Mouse (Mus musculus): Measurements from ENCODE around the gene Adora3. TPM values are rescaled to one million over a fixed set of nuclear protein-coding genes. Genes with fewer than 3 reads are reported as not detected.
A peak's percentile ranks its signal among the peaks of the same experiment; 100 is the strongest.
"Not testable (repeated sequence)": the region's sequence is repeated elsewhere in the genome, so short reads cannot be mapped to it uniquely, and the experiment has no call there.

The Adora3 gene
- total and polyA plus RNA-seq, 2 experiments from 2014 or later: 0.14 TPM; not detected in 1

DNA sequence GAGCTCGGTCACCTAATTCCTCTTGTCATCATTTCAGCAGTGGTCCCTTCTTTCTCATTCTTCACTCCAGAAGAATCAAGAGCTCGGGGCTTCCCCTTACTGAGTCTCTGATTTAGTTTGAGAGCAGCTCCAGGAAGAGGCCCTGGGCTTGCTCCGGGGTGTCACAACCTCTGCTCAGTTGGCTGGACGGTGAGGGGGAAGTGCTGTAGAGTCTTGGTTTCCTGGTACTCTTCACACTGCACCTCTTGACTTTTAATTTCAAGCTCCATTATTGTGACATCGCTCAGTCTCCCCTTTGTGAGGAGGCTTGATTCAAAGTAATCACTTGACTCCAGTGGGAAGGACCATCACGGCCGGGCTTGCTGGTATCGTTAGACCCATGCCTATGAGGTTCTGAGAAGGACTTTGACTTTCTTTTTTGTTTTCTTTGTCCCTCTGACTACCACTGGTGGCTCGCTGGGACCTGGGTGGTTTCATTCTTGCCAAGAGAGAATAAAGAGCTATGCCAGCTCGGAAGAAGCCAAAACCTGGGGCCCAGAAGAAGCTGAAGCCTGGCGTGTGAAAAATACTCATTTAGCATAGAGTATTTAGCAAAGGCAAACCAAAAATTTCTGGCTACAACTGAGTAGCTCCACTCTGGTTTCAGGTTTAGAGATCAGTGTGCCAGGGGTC, 40.0 kb downstream of the Adora3 start:
- Histone ChIP-seq H3K27ac (ENCODE audit: low read depth) (no peak overlapping the region), H3K4me3 (ENCODE audit: low read depth, low read length) (no peak overlapping the region), H3K9ac (replicated peaks; ENCODE audit: low read depth, low read length) (no peak overlapping the region), H3K4me1 (ENCODE audit: control insufficient read depth, insufficient read depth) (peaks cover 18% of the 10 kb centered on the region), H3K9me3 (replicated peaks; ENCODE audit: control insufficient read depth, low read length) (no peaks in the 10 kb centered on the region), H3K27me3 (ENCODE audit: control insufficient read depth, insufficient read depth, low read length) (0 out of 2 replicates have a peak, but pooled peaks cover 3% of the 10 kb centered on the region), H3K36me3 (replicated peaks; ENCODE audit: control insufficient read depth, insufficient read depth, low read length) (no peaks in the 10 kb centered on the region), H3K4me2 (ENCODE audit: low read depth, low read length) (no peak overlapping the region)
- no peak for DNase-seq (ENCODE audit: low spot score)
- 73% methylated on average over 11 of the region's 11 CpGs for WGBS
- ATAC-seq (ENCODE audit: insufficient read depth, low read depth): no peak
- TF ChIP-seq CTCF (IDR thresholded peaks at IDR 0.05; ENCODE audit: low read depth): no peak
- no peak for TF ChIP-seq EP300 (IDR thresholded peaks at IDR 0.05; ENCODE audit: low read depth)

GRCm38 (mm10) chr3:105912097-105912880, 41.6 kb downstream of the Adora3 start:
- Histone ChIP-seq H3K4me2 (ENCODE audit: low read depth, low read length) (no peak overlapping the region), H3K4me1 (ENCODE audit: control insufficient read depth, insufficient read depth) (peaks cover 18% of the 10 kb centered on the region), H3K36me3 (replicated peaks; ENCODE audit: control insufficient read depth, insufficient read depth, low read length) (no peaks in the 10 kb centered on the region), H3K9ac (replicated peaks; ENCODE audit: low read depth, low read length) (no peak overlapping the region), H3K27me3 (ENCODE audit: control insufficient read depth, insufficient read depth, low read length) (0 out of 2 replicates have a peak, but pooled peaks cover 3% of the 10 kb centered on the region), H3K4me3 (ENCODE audit: low read depth, low read length) (no peak overlapping the region), H3K9me3 (replicated peaks; ENCODE audit: control insufficient read depth, low read length) (no peaks in the 10 kb centered on the region), H3K27ac (ENCODE audit: low read depth) (no peak overlapping the region)
- no peak for DNase-seq (ENCODE audit: low spot score)
- no peak for TF ChIP-seq CTCF (IDR thresholded peaks at IDR 0.05; ENCODE audit: low read depth)
- ATAC-seq (ENCODE audit: insufficient read depth, low read depth): no peak
- WGBS: 59% methylated on average over 9 of the region's 9 CpGs

DNA sequence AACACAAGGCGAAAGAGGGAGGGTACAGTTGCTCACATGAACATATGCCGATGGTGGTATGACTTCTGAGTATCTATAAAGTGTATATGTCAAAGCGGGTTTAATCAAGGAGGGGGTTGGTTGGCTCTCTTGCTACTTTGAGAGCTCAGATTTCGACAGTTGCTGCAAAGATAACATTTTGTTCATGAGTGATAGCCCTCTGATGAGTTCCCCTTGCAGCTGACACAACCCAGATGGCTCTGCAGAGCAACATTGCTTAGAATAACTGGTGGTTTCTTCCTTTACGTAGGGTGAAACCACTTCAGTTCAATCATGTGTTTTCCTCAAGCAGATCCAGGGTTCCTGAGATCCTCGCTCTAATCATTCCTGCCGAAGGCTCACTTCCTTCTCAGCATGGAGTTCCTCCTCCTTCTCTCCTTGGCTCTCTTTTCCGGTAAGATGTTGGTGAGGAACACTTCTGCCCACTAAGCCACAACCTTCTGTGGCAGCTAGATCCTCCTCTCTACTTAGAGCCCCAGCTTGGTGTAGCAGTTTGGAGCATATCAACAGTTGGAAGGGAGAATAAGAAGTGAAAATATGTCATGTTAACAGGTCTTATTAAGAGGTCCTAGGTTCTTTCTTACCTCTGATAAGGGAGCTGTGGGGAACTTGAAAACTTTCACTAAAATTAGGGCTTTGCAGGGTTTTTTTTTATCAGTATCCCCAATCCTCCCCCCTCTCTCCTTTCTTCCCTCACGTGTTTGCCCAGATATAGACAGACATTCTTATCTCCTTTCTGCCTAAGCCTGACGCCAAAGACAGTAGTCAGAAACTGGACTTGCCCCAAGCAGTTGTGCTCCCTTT, 43.4 kb downstream of the Adora3 start:
- no peak overlapping the region for H3K4me3 ChIP-seq (ENCODE audit: low read depth, low read length)
- DNase-seq (ENCODE audit: low spot score) (no peak), ATAC-seq (ENCODE audit: insufficient read depth, low read depth) (no peak)
- 13% methylated on average over 10 of the region's 10 CpGs for WGBS
- no peak overlapping the region for H3K27ac ChIP-seq (ENCODE audit: low read depth)
- H3K9ac ChIP-seq (replicated peaks; ENCODE audit: low read depth, low read length): no peak overlapping the region
- TF ChIP-seq CTCF (IDR thresholded peaks at IDR 0.05; ENCODE audit: low read depth) (no peak), EP300 (IDR thresholded peaks at IDR 0.05; ENCODE audit: low read depth) (no peak)
- H3K4me2 ChIP-seq (ENCODE audit: low read depth, low read length): peak overlapping the region; percentile 8; the same call in 1 of the 2 replicates
- peaks cover 18% of the 10 kb centered on the region for H3K4me1 ChIP-seq (ENCODE audit: control insufficient read depth, insufficient read depth)
- 0 out of 2 replicates have a peak, but pooled peaks cover 3% of the 10 kb centered on the region for H3K27me3 ChIP-seq (ENCODE audit: control insufficient read depth, insufficient read depth, low read length)
- no peaks in the 10 kb centered on the region for H3K9me3 ChIP-seq (replicated peaks; ENCODE audit: control insufficient read depth, low read length)
- H3K36me3 ChIP-seq (replicated peaks; ENCODE audit: control insufficient read depth, insufficient read depth, low read length): no peaks in the 10 kb centered on the region

GRCm38 (mm10) chr3:105915281-105915680, 44.6 kb downstream of the Adora3 start:
- no peak overlapping the region for H3K27ac ChIP-seq (ENCODE audit: low read depth)
- H3K4me1 ChIP-seq (ENCODE audit: control insufficient read depth, insufficient read depth): peaks cover 18% of the 10 kb centered on the region
- DNase-seq (ENCODE audit: low spot score) (no peak), ATAC-seq (ENCODE audit: insufficient read depth, low read depth) (no peak)
- no peaks in the 10 kb centered on the region for H3K36me3 ChIP-seq (replicated peaks; ENCODE audit: control insufficient read depth, insufficient read depth, low read length)
- 53% methylated on average over 1 of the region's 1 CpGs for WGBS
- no peak for TF ChIP-seq EP300 (IDR thresholded peaks at IDR 0.05; ENCODE audit: low read depth)
- TF ChIP-seq CTCF (IDR thresholded peaks at IDR 0.05; ENCODE audit: low read depth): no peak
- no peak overlapping the region for H3K4me3 ChIP-seq (ENCODE audit: low read depth, low read length)
- H3K9ac ChIP-seq (replicated peaks; ENCODE audit: low read depth, low read length): no peak overlapping the region
- H3K9me3 ChIP-seq (replicated peaks; ENCODE audit: control insufficient read depth, low read length): no peaks in the 10 kb centered on the region
- 0 out of 2 replicates have a peak, but pooled peaks cover 3% of the 10 kb centered on the region for H3K27me3 ChIP-seq (ENCODE audit: control insufficient read depth, insufficient read depth, low read length)
- H3K4me2 ChIP-seq (ENCODE audit: low read depth, low read length): no peak overlapping the region

GRCm38 (mm10) chr3:105916455-105916854, 45.8 kb downstream of the Adora3 start:
- not testable (repeated sequence) for H3K4me3 ChIP-seq (ENCODE audit: low read depth, low read length); H3K9me3 ChIP-seq (replicated peaks; ENCODE audit: control insufficient read depth, low read length); H3K9ac ChIP-seq (replicated peaks; ENCODE audit: low read depth, low read length); H3K36me3 ChIP-seq (replicated peaks; ENCODE audit: control insufficient read depth, insufficient read depth, low read length); H3K27ac ChIP-seq (ENCODE audit: low read depth); DNase-seq (ENCODE audit: low spot score); H3K4me2 ChIP-seq (ENCODE audit: low read depth, low read length); H3K27me3 ChIP-seq (ENCODE audit: control insufficient read depth, insufficient read depth, low read length); ATAC-seq (ENCODE audit: insufficient read depth, low read depth)
- H3K4me1 ChIP-seq (ENCODE audit: control insufficient read depth, insufficient read depth): peaks cover 18% of the 10 kb centered on the region
